Mouse (Mus musculus): ENCODE data around the gene Slc25a34. TPM values are rescaled to one million over a fixed set of nuclear protein-coding genes. Genes with fewer than 3 reads are reported as not detected.

The Slc25a34 gene
- polyA plus RNA-seq, 1 experiment: 3.9 TPM

DNA sequence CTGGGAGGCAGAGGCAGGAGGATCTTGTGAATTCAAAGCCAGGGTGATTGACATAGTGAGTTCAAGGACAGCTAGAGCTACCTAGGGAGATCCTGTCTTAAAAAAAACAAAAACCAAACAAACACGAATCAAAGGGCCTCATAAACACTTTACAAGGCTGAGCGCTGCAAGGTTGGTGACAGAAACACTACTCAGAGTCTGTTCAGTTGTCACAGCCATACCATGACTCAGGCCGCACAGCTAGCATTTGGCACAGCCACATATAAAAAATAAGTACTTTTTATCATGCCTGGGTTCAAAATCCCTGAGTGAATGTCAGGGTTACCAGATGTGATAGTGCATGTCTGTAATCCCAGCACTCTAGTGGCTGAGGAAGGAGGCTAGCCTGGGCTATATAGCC is 23.6 kb upstream of the Slc25a34 start:
- no peak for DNase-seq
- no peak for TF ChIP-seq POLR2A (IDR thresholded peaks at IDR 0.05; ENCODE audit: borderline replicate concordance, extremely low read depth, low read depth, low read length)
- no peak for TF ChIP-seq CTCF (IDR thresholded peaks at IDR 0.05; ENCODE audit: insufficient read depth, low read length)
- H3K4me3 ChIP-seq (replicated peaks; ENCODE audit: extremely low read depth, low read depth, low read length): no peak overlapping the region
- peaks cover 5% of the 10 kb centered on the region; the same call in 1 of the 2 replicates for H3K4me1 ChIP-seq (ENCODE audit: control insufficient read depth, insufficient read depth, low read length)
- WGBS: 83% methylated on average over 3 of the region's 3 CpGs

- 88% methylated on average over 8 of the region's 8 CpGs for WGBS
- TF ChIP-seq CTCF (IDR thresholded peaks at IDR 0.05; ENCODE audit: insufficient read depth, low read length) (no peak), POLR2A (IDR thresholded peaks at IDR 0.05; ENCODE audit: borderline replicate concordance, extremely low read depth, low read depth, low read length) (no peak)
- H3K4me1 ChIP-seq (ENCODE audit: control insufficient read depth, insufficient read depth, low read length): peaks cover 5% of the 10 kb centered on the region; the same call in 1 of the 2 replicates
- no peak overlapping the region for H3K4me3 ChIP-seq (replicated peaks; ENCODE audit: extremely low read depth, low read depth, low read length)
- DNase-seq: no peak
Measured at GRCm38 (mm10) chr4:141645988-141646387, 22.4 kb upstream of the Slc25a34 start.

DNA sequence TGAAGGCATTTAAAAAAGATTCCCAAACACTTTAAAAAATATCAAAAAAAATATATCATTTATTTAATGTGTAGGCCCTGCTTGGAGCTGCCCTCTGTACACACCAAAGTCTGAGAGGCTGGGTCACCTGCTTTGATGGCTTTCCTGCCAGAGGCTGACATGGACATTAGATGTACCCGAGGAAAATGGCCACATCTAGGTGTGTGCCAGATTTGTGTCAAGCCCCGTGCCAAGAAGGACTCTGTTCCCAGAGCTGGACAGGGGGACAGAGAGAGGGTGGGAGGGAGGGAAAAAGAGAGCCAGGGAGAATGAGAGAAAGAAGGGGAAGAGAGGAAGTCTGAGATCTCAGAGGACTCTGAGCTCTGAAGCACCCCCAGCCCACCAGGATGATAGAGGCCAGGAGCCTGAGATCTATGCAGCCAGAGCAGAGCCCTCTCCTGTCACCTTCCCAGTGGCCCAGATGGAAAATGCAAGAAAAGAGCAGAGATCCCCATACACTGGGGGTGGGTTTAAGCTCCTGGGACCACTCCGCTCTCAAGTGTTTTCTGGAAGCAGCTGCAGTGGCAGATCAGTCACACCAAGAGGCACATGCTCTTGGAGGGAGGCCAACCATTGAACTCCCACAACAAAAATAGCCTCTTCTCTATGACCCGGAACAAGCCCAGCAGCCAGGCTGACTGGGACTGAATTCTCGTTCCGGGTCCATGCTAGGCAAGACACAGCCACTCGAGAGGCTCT is 19.7 kb upstream of the Slc25a34 start:
- H3K4me3 ChIP-seq (replicated peaks; ENCODE audit: extremely low read depth, low read depth, low read length): no peak overlapping the region
- 18% methylated on average over 7 of the region's 7 CpGs for WGBS
- TF ChIP-seq POLR2A (IDR thresholded peaks at IDR 0.05; ENCODE audit: borderline replicate concordance, extremely low read depth, low read depth, low read length) (no peak), CTCF (IDR thresholded peaks at IDR 0.05; ENCODE audit: insufficient read depth, low read length) (no peak)
- peaks cover 5% of the 10 kb centered on the region; the same call in 1 of the 2 replicates for H3K4me1 ChIP-seq (ENCODE audit: control insufficient read depth, insufficient read depth, low read length)
- peak; percentile 27 for DNase-seq

GRCm38 (mm10) chr4:141641961-141642811 is 18.6 kb upstream of the Slc25a34 start:
- Histone ChIP-seq H3K4me1 (ENCODE audit: control insufficient read depth, insufficient read depth, low read length) (peaks cover 5% of the 10 kb centered on the region; the same call in 1 of the 2 replicates), H3K4me3 (replicated peaks; ENCODE audit: extremely low read depth, low read depth, low read length) (no peak overlapping the region)
- DNase-seq: no peak
- WGBS: 84% methylated on average over 25 of the region's 25 CpGs
- TF ChIP-seq CTCF (IDR thresholded peaks at IDR 0.05; ENCODE audit: insufficient read depth, low read length): no peak
- TF ChIP-seq POLR2A (IDR thresholded peaks at IDR 0.05; ENCODE audit: borderline replicate concordance, extremely low read depth, low read depth, low read length): no peak

DNA sequence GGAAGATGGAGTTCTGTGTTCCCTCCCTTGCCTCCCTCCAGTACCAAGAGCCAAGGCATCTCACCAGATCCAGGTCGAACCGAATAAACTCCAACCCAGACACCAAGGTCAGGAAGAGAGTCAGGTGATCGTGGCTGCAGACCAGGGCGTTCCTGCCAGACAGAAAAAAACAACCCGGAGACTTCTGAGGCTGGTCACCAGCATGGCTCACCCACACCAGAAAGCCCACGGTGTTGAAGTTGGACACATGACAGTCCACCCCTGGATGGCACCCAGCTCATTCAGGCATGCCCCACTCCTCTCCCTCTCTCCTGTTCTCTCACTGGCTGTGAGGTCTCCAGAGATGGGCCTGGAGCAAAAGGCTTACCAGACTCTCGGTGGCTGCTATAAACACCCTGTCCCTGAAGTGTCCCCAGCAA is 17.7 kb upstream of the Slc25a34 start:
- Histone ChIP-seq H3K4me3 (replicated peaks; ENCODE audit: extremely low read depth, low read depth, low read length) (no peak overlapping the region), H3K4me1 (ENCODE audit: control insufficient read depth, insufficient read depth, low read length) (peaks cover 5% of the 10 kb centered on the region; the same call in 1 of the 2 replicates)
- 78% methylated on average over 7 of the region's 7 CpGs for WGBS
- DNase-seq: no peak
- TF ChIP-seq POLR2A (IDR thresholded peaks at IDR 0.05; ENCODE audit: borderline replicate concordance, extremely low read depth, low read depth, low read length): no peak
- TF ChIP-seq CTCF (IDR thresholded peaks at IDR 0.05; ENCODE audit: insufficient read depth, low read length): no peak

DNA sequence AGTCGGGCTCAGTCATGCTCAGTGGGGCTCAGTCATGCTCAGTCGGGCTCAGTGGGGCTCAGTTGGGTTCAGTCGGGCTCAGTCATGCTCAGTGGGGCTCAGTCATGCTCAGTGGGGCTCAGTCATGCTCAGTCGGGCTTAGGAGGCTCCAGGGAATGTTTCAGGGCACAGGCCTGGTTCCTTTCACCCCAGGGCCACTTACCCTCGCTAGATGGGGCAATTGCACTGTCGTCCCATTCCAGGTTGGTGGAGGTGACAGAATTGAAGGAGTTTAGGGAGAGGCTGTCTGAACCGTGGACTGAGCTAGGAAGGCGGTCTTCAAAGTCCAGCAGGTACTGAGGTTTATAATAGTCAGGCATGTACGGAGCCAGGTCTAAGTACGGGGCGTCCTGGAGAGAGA is 15.9 kb upstream of the Slc25a34 start:
- Histone ChIP-seq H3K4me3 (replicated peaks; ENCODE audit: extremely low read depth, low read depth, low read length) (no peak overlapping the region), H3K4me1 (ENCODE audit: control insufficient read depth, insufficient read depth, low read length) (peaks cover 5% of the 10 kb centered on the region; the same call in 1 of the 2 replicates)
- DNase-seq: no peak
- WGBS: 72% methylated on average over 11 of the region's 11 CpGs
- TF ChIP-seq POLR2A (IDR thresholded peaks at IDR 0.05; ENCODE audit: borderline replicate concordance, extremely low read depth, low read depth, low read length): no peak
- peak; percentile 7; the same call in 1 of the 2 replicates for TF ChIP-seq CTCF (IDR thresholded peaks at IDR 0.05; ENCODE audit: insufficient read depth, low read length)

GRCm38 (mm10) chr4:141636693-141637092 is 13.1 kb upstream of the Slc25a34 start:
- TF ChIP-seq CTCF (IDR thresholded peaks at IDR 0.05; ENCODE audit: insufficient read depth, low read length) (no peak), POLR2A (IDR thresholded peaks at IDR 0.05; ENCODE audit: borderline replicate concordance, extremely low read depth, low read depth, low read length) (no peak)
- 89% methylated on average over 5 of the region's 5 CpGs for WGBS
- DNase-seq: no peak
- H3K4me1 ChIP-seq (ENCODE audit: control insufficient read depth, insufficient read depth, low read length): no peaks in the 10 kb centered on the region
- H3K4me3 ChIP-seq (replicated peaks; ENCODE audit: extremely low read depth, low read depth, low read length): no peak overlapping the region

GRCm38 (mm10) chr4:141635991-141636390 is 12.4 kb upstream of the Slc25a34 start:
- DNase-seq: no peak
- Histone ChIP-seq H3K4me1 (ENCODE audit: control insufficient read depth, insufficient read depth, low read length) (no peaks in the 10 kb centered on the region), H3K4me3 (replicated peaks; ENCODE audit: extremely low read depth, low read depth, low read length) (no peak overlapping the region)
- WGBS: 82% methylated on average over 9 of the region's 9 CpGs
- TF ChIP-seq POLR2A (IDR thresholded peaks at IDR 0.05; ENCODE audit: borderline replicate concordance, extremely low read depth, low read depth, low read length): no peak
- no peak for TF ChIP-seq CTCF (IDR thresholded peaks at IDR 0.05; ENCODE audit: insufficient read depth, low read length)

GRCm38 (mm10) chr4:141632111-141632873 is 8.7 kb upstream of the Slc25a34 start:
- Histone ChIP-seq H3K4me3 (replicated peaks; ENCODE audit: extremely low read depth, low read depth, low read length) (no peak overlapping the region), H3K4me1 (ENCODE audit: control insufficient read depth, insufficient read depth, low read length) (no peaks in the 10 kb centered on the region)
- TF ChIP-seq CTCF (IDR thresholded peaks at IDR 0.05; ENCODE audit: insufficient read depth, low read length) (no peak), POLR2A (IDR thresholded peaks at IDR 0.05; ENCODE audit: borderline replicate concordance, extremely low read depth, low read depth, low read length) (no peak)
- no peak for DNase-seq
- WGBS: 80% methylated on average over 21 of the region's 21 CpGs
